Mouse (Mus musculus): ENCODE results near the gene Il1rl2.

DNA sequence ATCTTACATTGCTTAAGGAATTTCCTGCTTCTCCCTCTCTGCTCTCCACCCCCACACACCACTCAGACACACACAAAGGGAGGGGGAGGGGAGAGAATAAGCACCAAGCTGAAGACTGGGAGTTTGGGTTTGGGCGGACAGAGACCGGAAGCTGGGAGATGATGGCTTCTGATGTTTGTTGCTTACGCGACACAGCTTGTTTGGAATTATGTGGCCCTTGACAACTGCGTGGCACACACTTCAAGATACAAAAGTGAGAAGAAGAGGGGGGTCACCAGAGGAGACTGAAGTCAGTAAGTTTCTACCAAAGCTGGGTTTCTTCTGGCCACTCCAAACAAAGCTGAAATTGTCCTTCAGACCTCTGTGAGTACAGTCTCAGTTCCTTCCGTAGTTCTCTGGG lies at the start of gene Il1rl2:
- TF ChIP-seq CTCF (IDR thresholded peaks at IDR 0.05; ENCODE audit: control insufficient read depth, insufficient read depth, insufficient replicate concordance, low read depth, low read length) (no peak), POLR2A (IDR thresholded peaks at IDR 0.05; ENCODE audit: control insufficient read depth, low read depth, low read length) (no peak)
